16 mouse cellular contexts compared by ENCODE assay signal in genomic region chr8:57348866-57349520, GRCm38 (mm10). TPM values are rescaled to one million over a fixed set of nuclear protein-coding genes. Genes with fewer than 3 reads are reported as not detected.
DNase-seq lines count a peak whose midpoint lies in the region; ATAC-seq lines count a peak whose summit lies in the region.
"Had no signal": no experiment of that assay in that cellular context is flagged by ENCODE, and none has a peak within 500 bp of the region (broad histone marks: within the 10 kb centered on the region; RNA-seq: fewer than 3 reads in every experiment).

No protein-coding gene starts in this region.

- peak overlapping the region; percentile 54 for H3K4me3 ChIP-seq in heart, embryonic 10.5 days
- H3K4me3 ChIP-seq in neural tube, embryonic 15.5 days (replicated peaks) = no peak overlapping the region
- H3K4me3 ChIP-seq in heart, embryonic 16.5 days (ENCODE audit: low read length) = peak overlapping the region; percentile 47

- no peaks in the 10 kb centered on the region for H3K9me3 ChIP-seq in heart, embryonic 10.5 days
- H3K9me3 ChIP-seq in neural tube, embryonic 15.5 days (replicated peaks) = no peaks in the 10 kb centered on the region
- no peaks in the 10 kb centered on the region for H3K9me3 ChIP-seq in heart, embryonic 16.5 days (replicated peaks; ENCODE audit: control insufficient read depth, low read length)

- H3K4me1 ChIP-seq in heart, embryonic 10.5 days = peaks cover 38% of the 10 kb centered on the region
- peaks cover 8% of the 10 kb centered on the region for H3K4me1 ChIP-seq in neural tube, embryonic 15.5 days
- H3K4me1 ChIP-seq in heart, embryonic 16.5 days (ENCODE audit: control insufficient read depth, insufficient read depth, low read length) = peaks cover 21% of the 10 kb centered on the region

- H3K36me3 ChIP-seq in heart, embryonic 10.5 days = peaks cover 6% of the 10 kb centered on the region; the same call in 1 of the 2 replicates
- H3K36me3 ChIP-seq in neural tube, embryonic 15.5 days = no peaks in the 10 kb centered on the region
- no peaks in the 10 kb centered on the region for H3K36me3 ChIP-seq in heart, embryonic 16.5 days (ENCODE audit: control insufficient read depth, insufficient read depth)

- H3K9ac ChIP-seq in neural tube, embryonic 15.5 days (replicated peaks) = no peak overlapping the region
- H3K9ac ChIP-seq in heart, embryonic 16.5 days (ENCODE audit: low read length) = peak overlapping the region; percentile 70

- WGBS in heart, embryonic 10.5 days = 3% methylated on average over 23 of the region's 23 CpGs
- WGBS in neural tube, embryonic 15.5 days = 1% methylated on average over 23 of the region's 23 CpGs
- WGBS in heart, embryonic 16.5 days = 6% methylated on average over 23 of the region's 23 CpGs

- peak overlapping the region; percentile 77 for H3K27ac ChIP-seq in heart, embryonic 10.5 days
- H3K27ac ChIP-seq in neural tube, embryonic 15.5 days (replicated peaks) = no peak overlapping the region
- H3K27ac ChIP-seq in heart, embryonic 16.5 days (ENCODE audit: low read length) = 0 out of 2 replicates have a peak overlapping the region, but pooled peaks have one; percentile 21

- H3K27me3 ChIP-seq in heart, embryonic 10.5 days (ENCODE audit: insufficient read depth, poor library complexity, severe bottlenecking) = peaks cover 68% of the 10 kb centered on the region
- H3K27me3 ChIP-seq in neural tube, embryonic 15.5 days (replicated peaks) = peaks cover 97% of the 10 kb centered on the region
- peaks cover 5% of the 10 kb centered on the region for H3K27me3 ChIP-seq in heart, embryonic 16.5 days (ENCODE audit: control insufficient read depth, insufficient read depth, low read length)

- ATAC-seq in neural tube, embryonic 15.5 days (ENCODE audit: low FRiP score) = no peak
- no peak for ATAC-seq in heart, embryonic 16.5 days (replicated peaks; ENCODE audit: extremely low read depth, insufficient read depth, low FRiP score)

- intact Hi-C loops in heart, postnatal 36 days (cut with DNase I) = no loop called here
- intact Hi-C loops in gastrocnemius, postnatal 36 days (cut with DNase I) = no loop called here

- no peak overlapping the region for H3K4me2 ChIP-seq in neural tube, embryonic 15.5 days
- H3K4me2 ChIP-seq in heart, embryonic 16.5 days (ENCODE audit: low read depth, low read length) = peak overlapping the region; percentile 78

- DNase-seq in heart, embryonic 10.5 days (ENCODE audit: low spot score) = peak; percentile 68
- DNase-seq in heart, postnatal 36 days = no peak
- DNase-seq in neural tube, embryonic 10.5 days (ENCODE audit: extremely low spot score, low spot score) = peak; percentile 46
- no peak for DNase-seq in adipocyte (ENCODE audit: low spot score)
- DNase-seq in layer of hippocampus, postnatal 14 days (ENCODE audit: low spot score in 2 of 2) = no peak
- no peak for DNase-seq in gastrocnemius, postnatal 36 days
- DNase-seq: adrenal gland, postnatal 36 days; B cell, adult 2 months; kidney, postnatal 10 days; layer of hippocampus, adult 9-11 months; lung, adult 2 months; thymus, adult 18-20 months had no signal

RNA-seq across cellular contexts. Expression of gene Hand2, which starts 28.2 kb away (rescaled TPM):
- polyA plus RNA-seq in heart, embryonic 10.5 days (2016; fragmentation: Nextera tagmentation; extraction: Ambion mirVana) = 10.3 and 16.7 TPM in 2 replicates
- 10 to 100 TPM; 53.8 to 68.2 TPM for total RNA-seq in heart, postnatal 36 days (2021)
- 1.0 TPM in 1 of 2 replicates, not detected in the other for polyA plus RNA-seq in neural tube, embryonic 15.5 days (2015; fragmentation: Nextera tagmentation; extraction: Ambion mirVana)
- polyA plus RNA-seq in heart, embryonic 16.5 days (2015; fragmentation: Nextera tagmentation; extraction: Ambion mirVana) = 9.0 and 9.3 TPM in 2 replicates
- not detected for total RNA-seq in layer of hippocampus, postnatal 14 days (2021)
- total RNA-seq in gastrocnemius, postnatal 36 days (2021) = not detected
- total RNA-seq: left cerebral cortex, postnatal 25 days; megakaryocyte, adult 5-6 weeks had no signal

Comparison
In these comparisons a context has a peak if more than half of its experiments do, and no peak if none do; other contexts are left out.
1. DNase-seq: peak in heart, embryonic 10.5 days (single experiment) and neural tube, embryonic 10.5 days (single experiment); none in heart, postnatal 36 days (0 of 2), adipocyte (single experiment), layer of hippocampus, postnatal 14 days (0 of 2) and gastrocnemius, postnatal 36 days (0 of 2).
2. RNA of gene Hand2, which starts 28.2 kb away (total RNA-seq): 53.8 to 68.2 TPM in heart, postnatal 36 days; not detected in gastrocnemius, postnatal 36 days and not detected in layer of hippocampus, postnatal 14 days; every median in the first group is over 10 times any median in the second.